Mouse (Mus musculus): ENCODE results near the gene Cdrt4.
A peak's percentile ranks its signal among the peaks of the same experiment; 100 is the strongest.

Gene Cdrt4

DNA sequence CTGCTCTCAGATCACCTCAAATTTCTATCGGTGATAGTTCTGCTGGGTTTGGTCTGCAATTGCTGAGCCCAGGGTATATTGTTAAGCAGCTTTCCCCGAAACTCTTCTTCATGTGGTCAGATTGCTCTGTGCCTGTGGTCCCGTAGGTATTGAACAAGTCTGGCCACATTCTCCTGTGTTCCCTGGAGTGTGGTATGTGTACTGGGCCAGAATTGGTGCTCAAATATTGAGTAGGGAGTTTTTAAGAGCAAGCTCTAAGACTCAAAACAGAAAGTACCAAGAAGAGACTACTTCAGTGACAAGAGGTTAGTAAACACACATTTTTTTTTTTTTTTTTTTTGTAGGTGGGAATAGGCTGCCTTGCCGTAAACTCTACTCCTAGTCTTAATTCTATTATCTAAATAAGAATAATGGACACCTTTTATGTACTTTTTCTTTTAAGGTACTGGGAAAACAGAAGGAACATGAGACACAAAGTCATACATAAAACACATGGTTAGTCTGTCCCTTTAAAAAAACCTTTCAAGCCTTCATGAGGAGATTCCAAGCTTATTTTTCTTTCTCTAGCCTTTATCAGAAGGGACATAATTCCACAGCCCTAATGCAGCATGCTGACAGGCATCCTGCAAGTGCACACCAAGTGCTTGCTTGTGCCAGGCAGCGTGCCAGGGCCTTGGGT, 46.2 kb downstream of the Cdrt4 start:
- DNase-seq: no peak

- DNase-seq: peak; percentile 32 to 40
Observed at GRCm38 (mm10) chr11:62997718-62998281, 46.8 kb downstream of the Cdrt4 start.

- DNase-seq: no peak
Observed at GRCm38 (mm10) chr11:63000126-63000525, 49.1 kb downstream of the Cdrt4 start.

GRCm38 (mm10) chr11:63004617-63005016, 53.6 kb downstream of the Cdrt4 start:
- no peak for DNase-seq

- peak in 1 of 2 experiments; percentile 10 for DNase-seq
Observed at GRCm38 (mm10) chr11:63007376-63007775, 56.4 kb downstream of the Cdrt4 start.

- DNase-seq: peak; percentile 46 to 76
Observed at GRCm38 (mm10) chr11:63008004-63008403, 57.0 kb downstream of the Cdrt4 start.

DNA sequence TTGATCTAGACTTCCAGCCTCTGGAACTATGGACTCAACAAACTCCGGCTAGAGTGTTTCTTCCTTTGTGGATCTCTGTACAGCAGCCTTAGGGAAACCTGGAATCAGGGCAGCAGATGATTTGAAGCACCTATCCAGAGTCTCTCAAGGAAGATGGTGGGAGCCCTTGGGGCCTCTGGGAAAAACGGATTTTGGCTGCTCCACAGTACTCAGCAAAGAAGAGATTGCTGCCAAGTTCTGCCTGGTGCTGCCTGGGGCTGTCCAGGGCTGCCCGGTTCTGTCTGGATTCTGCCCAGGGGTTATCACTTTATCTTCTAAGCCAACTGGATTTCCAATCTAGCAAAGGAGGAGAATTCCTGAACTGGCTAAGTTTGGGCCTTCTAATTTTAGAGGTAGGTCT, 58.8 kb downstream of the Cdrt4 start:
- no peak for DNase-seq

- no peak for DNase-seq
Observed at GRCm38 (mm10) chr11:63017327-63018082, 66.5 kb downstream of the Cdrt4 start.

- no peak for DNase-seq
Observed at GRCm38 (mm10) chr11:63018083-63018622, 67.2 kb downstream of the Cdrt4 start.

DNA sequence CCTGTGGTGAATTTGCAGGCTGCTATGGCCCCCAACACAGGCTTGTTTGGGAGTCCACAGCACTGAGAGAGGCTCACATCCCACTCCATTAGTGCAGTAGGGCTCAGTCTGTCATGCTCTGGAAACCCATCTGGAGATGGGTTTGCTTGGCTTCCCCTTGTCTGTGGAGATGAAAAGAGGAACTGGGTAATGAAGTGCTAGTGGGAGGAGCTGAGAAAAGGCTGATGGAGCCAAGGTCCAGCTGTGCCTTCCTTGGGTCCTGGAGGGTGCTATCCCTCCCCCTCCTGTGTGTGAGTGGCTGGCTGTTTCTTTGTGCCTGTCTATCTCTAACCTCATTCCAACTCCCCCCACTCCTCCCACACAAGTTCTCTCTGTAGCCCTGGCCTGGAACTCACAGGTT, 69.6 kb downstream of the Cdrt4 start:
- DNase-seq: peak in 1 of 2 experiments; percentile 13

DNA sequence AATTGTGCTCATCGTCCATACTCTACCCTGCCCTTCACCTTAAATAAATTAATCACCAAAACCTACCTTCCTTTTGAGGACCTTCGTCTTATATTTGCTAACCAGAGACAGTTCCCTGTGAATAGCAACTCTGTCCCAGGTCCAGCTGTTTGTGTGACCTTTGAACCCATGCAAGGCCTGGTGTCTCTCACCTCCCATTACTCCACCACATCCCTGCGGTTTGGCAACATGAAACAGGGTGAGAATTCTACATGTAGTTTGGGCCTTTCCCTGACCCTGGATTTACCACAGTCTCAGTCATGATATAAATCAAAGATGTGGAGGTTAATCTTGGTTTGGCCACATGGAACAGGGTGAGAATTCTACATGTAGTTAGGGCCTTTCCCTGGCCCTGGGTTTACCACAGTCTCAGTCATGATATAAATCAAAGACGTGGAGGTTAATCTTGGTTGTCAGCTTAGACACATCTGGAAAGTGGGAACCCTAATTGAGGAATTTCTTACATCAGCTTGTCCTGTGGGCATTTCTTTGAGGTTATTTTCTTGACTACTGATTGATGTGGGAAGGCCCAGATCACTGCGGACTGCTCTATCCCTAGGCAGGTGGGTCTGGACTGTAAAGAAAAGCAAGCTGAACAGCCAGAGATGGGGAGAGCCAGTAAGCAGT, 70.3 kb downstream of the Cdrt4 start:
- DNase-seq: peak in 1 of 2 experiments; percentile 20

DNA sequence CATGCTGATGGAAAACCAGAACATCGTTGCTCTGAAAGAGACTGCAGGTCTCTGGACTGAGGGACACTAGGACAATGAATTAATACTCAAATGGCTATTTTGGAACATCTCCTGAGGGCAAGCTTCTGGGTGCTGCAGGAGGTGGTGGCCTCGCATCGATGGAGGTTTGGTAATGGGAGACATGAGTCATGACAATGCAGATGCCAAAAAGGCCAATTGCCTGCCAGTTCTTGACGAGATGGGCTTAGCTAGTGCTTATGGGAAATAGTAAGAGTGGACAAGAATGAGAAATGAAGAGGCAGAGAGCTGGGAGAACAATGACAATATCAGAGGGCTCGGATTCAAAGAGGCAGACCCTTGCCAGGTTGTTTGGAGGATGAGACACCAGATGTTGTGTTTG, 72.5 kb downstream of the Cdrt4 start:
- DNase-seq: no peak

- no peak for DNase-seq
Observed at GRCm38 (mm10) chr11:63024136-63024535, 73.1 kb downstream of the Cdrt4 start.

GRCm38 (mm10) chr11:63025476-63025875, 74.5 kb downstream of the Cdrt4 start:
- no peak for DNase-seq

DNA sequence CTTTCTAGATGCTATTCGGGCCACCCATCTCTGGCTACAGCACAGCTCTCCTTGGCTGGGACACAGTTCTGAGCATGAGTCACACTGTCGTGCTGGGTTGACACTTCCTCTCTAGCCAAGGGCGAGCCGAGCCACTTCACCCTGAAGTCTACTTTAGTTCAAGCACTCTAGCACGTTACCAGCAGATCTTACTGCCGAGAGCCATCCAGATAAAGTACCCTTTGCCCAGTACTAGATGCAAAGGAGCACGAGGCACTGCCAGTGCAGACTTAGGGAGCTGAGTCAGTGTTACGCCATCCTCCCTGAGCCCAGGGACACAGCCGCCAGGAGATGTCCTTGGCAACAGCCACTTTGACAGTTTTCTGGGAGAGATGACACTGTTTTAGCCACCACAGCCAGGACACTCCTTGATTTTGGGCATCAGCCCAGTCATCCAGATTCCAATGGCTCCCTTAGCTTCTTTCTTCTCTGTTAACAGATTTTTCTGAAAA, 75.7 kb downstream of the Cdrt4 start:
- peak in 1 of 2 experiments; percentile 11 for DNase-seq

- DNase-seq: no peak
Observed at GRCm38 (mm10) chr11:63028131-63028530, 77.1 kb downstream of the Cdrt4 start.

DNA sequence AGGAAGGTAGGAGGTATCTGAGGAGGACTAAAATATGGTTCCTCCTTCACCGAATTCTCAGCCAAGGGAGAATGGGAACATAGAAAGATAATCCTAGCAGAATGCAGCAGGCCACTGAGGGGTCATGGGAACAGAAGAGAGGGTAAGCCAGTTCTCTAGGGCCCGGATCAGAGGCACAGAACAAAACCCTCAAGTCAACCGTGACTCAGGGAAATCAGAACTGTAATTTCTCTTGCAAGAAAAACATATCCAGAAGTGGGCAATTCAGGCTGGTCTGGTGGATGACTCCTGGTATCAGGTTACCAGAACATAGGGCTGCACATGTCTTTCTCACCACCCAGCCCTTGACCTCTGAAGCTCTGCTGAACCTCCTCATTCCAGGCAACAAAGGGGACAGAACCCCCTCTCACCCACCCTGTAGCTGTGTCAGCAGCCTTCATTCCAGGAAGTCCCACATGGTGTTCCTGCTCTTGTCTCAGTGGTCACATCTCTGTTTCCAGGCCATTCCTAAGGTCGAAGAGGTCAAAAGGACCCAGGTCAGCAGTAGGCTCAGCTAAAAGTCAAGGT, 78.2 kb downstream of the Cdrt4 start:
- DNase-seq: no peak

DNA sequence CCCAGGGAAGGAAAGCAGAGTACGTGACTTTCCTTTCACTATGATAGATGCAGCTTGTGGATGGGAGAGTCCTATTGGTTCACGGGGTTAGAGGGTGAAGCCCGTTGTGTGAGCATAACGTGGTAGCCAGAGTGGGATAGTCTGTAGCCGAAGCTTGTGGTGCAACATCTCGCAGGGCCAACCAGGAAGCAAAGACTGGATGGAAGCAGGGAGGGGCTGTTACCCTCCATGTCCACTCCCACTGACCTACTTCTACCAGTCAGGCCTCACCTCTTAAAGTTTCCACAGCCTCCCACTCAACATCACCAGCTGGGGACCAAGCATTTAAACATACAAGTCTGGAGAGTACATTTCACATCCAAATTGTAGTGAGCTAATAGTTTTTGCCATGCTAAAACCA, 78.7 kb downstream of the Cdrt4 start:
- no peak for DNase-seq

DNA sequence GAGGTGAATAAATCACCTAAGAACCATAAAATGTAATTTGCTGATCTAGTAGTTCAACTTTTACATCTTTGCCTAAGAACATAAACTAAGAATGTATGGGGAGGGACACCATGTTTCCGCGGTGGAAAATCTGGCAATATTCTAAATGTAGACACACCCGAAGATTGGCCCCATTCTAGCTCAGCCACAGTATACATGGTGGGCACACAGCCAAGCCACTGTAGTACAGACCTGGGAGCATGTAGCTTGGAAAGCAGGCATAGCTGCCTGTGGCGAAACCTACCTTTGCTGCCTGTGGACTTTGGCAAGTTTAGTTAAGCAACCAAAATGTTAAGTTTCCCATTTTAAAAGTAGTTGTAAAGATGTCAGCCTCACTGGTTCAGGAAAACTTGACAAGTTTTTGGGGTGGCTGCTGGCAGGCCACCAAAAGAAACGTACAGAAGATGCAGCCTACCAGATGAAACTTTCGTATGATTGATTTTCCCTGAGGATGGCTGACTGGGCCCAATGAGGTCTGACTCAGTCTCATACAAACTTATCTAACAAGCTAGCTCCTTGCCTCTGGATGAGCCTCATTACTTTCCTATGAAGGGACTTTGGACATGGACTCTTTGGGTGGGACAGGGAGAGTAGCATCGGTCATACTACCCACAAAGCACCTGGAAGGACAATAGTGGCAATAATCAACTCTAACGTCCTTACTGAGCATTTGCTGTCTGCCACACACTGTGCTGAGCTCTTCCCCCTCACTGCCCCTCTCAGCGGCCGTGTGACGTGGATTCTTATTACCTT, 84.6 kb downstream of the Cdrt4 start:
- DNase-seq: no peak

- no peak for DNase-seq
Observed at GRCm38 (mm10) chr11:63040002-63040661, 89.1 kb downstream of the Cdrt4 start.
